Mouse (Mus musculus): ENCODE data around the gene Srbd1. TPM values are rescaled to one million over a fixed set of nuclear protein-coding genes. Genes with fewer than 3 reads are reported as not detected.

The Srbd1 gene
- polyA plus RNA-seq, 1 experiment = 6.1 TPM

GRCm38 (mm10) chr17:85985131-85985530, 159.8 kb downstream of the Srbd1 start:
- Histone ChIP-seq H3ac (ENCODE audit: control insufficient read depth, insufficient read length) (no peak overlapping the region), H3K36me3 (ENCODE audit: control insufficient read depth, insufficient read depth) (peaks cover 3% of the 10 kb centered on the region), H3K79me2 (ENCODE audit: control insufficient read depth, insufficient read depth) (no peaks in the 10 kb centered on the region), H3K4me2 (ENCODE audit: low read depth) (no peak overlapping the region), H3K4me3 (no peak overlapping the region), H3K27me3 (ENCODE audit: control insufficient read depth, insufficient read depth, insufficient read length) (no peaks in the 10 kb centered on the region)
- TF ChIP-seq MYOG (IDR thresholded peaks at IDR 0.05; ENCODE audit: control insufficient read depth in 1 of 3, insufficient read depth in 1 of 3, insufficient read length in 2 of 3, low read depth in 2 of 3) (no peak), TCF3 (IDR thresholded peaks at IDR 0.05; ENCODE audit: insufficient read length, low read depth) (no peak), E2F4 (IDR thresholded peaks at IDR 0.05; ENCODE audit: insufficient read depth) (no peak), USF1 (IDR thresholded peaks at IDR 0.05; ENCODE audit: low read depth) (no peak), MYOD1 (IDR thresholded peaks at IDR 0.05; ENCODE audit: control insufficient read depth in 1 of 3, insufficient read length in 2 of 3, low read depth in 2 of 3) (no peak), TCF12 (IDR thresholded peaks at IDR 0.05; ENCODE audit: insufficient read depth, poor library complexity, severe bottlenecking) (no peak), SRF (IDR thresholded peaks at IDR 0.05; ENCODE audit: control insufficient read depth, insufficient read length, low read depth) (no peak), REST (IDR thresholded peaks at IDR 0.05; ENCODE audit: insufficient read depth, insufficient read length) (no peak), CEBPB (IDR thresholded peaks at IDR 0.05; ENCODE audit: insufficient read depth, poor library complexity, severe bottlenecking) (no peak)

GRCm38 (mm10) chr17:85982271-85982670, 162.7 kb downstream of the Srbd1 start:
- Histone ChIP-seq H3K4me2 (ENCODE audit: low read depth) (no peak overlapping the region), H3K27me3 (ENCODE audit: control insufficient read depth, insufficient read depth, insufficient read length) (no peaks in the 10 kb centered on the region), H3K79me2 (ENCODE audit: control insufficient read depth, insufficient read depth) (no peaks in the 10 kb centered on the region), H3K36me3 (ENCODE audit: control insufficient read depth, insufficient read depth) (no peaks in the 10 kb centered on the region), H3ac (ENCODE audit: control insufficient read depth, insufficient read length) (no peak overlapping the region), H3K4me3 (no peak overlapping the region)
- TF ChIP-seq CEBPB (IDR thresholded peaks at IDR 0.05; ENCODE audit: insufficient read depth, poor library complexity, severe bottlenecking) = no peak
- TF ChIP-seq TCF12 (IDR thresholded peaks at IDR 0.05; ENCODE audit: insufficient read depth, poor library complexity, severe bottlenecking) = no peak
- no peak for TF ChIP-seq REST (IDR thresholded peaks at IDR 0.05; ENCODE audit: insufficient read depth, insufficient read length)
- no peak for TF ChIP-seq POLR2AphosphoS2 (IDR thresholded peaks at IDR 0.05; ENCODE audit: insufficient read length, low read depth)
- no peak for TF ChIP-seq MYOG (IDR thresholded peaks at IDR 0.05; ENCODE audit: control insufficient read depth in 1 of 3, insufficient read depth in 1 of 3, insufficient read length in 2 of 3, low read depth in 2 of 3)
- TF ChIP-seq MYOD1 (IDR thresholded peaks at IDR 0.05; ENCODE audit: control insufficient read depth in 1 of 3, insufficient read length in 2 of 3, low read depth in 2 of 3) = no peak
- no peak for TF ChIP-seq SRF (IDR thresholded peaks at IDR 0.05; ENCODE audit: control insufficient read depth, insufficient read length, low read depth)
- no peak for TF ChIP-seq MAX (IDR thresholded peaks at IDR 0.05; ENCODE audit: low read depth)
- TF ChIP-seq USF1 (IDR thresholded peaks at IDR 0.05; ENCODE audit: low read depth) = no peak
- TF ChIP-seq TCF3 (IDR thresholded peaks at IDR 0.05; ENCODE audit: insufficient read length, low read depth) = no peak
- no peak for TF ChIP-seq POLR2A (IDR thresholded peaks at IDR 0.05; ENCODE audit: insufficient read length, low read depth)
- TF ChIP-seq E2F4 (IDR thresholded peaks at IDR 0.05; ENCODE audit: insufficient read depth) = no peak

- no peak overlapping the region for H3K4me2 ChIP-seq (ENCODE audit: low read depth)
- no peaks in the 10 kb centered on the region for H3K27me3 ChIP-seq (ENCODE audit: control insufficient read depth, insufficient read depth, insufficient read length)
- H3K36me3 ChIP-seq (ENCODE audit: control insufficient read depth, insufficient read depth) = no peaks in the 10 kb centered on the region
- H3K79me2 ChIP-seq (ENCODE audit: control insufficient read depth, insufficient read depth) = no peaks in the 10 kb centered on the region
- H3K4me3 ChIP-seq = no peak overlapping the region
- no peak for TF ChIP-seq TCF3 (IDR thresholded peaks at IDR 0.05; ENCODE audit: insufficient read length, low read depth)
- no peak for TF ChIP-seq POLR2A (IDR thresholded peaks at IDR 0.05; ENCODE audit: insufficient read length, low read depth)
- no peak for TF ChIP-seq POLR2AphosphoS2 (IDR thresholded peaks at IDR 0.05; ENCODE audit: insufficient read length, low read depth)
- TF ChIP-seq MYOG (IDR thresholded peaks at IDR 0.05; ENCODE audit: control insufficient read depth in 1 of 3, insufficient read depth in 1 of 3, insufficient read length in 2 of 3, low read depth in 2 of 3) = no peak
- TF ChIP-seq TCF12 (IDR thresholded peaks at IDR 0.05; ENCODE audit: insufficient read depth, poor library complexity, severe bottlenecking) = no peak
- no peak for TF ChIP-seq REST (IDR thresholded peaks at IDR 0.05; ENCODE audit: insufficient read depth, insufficient read length)
- TF ChIP-seq SRF (IDR thresholded peaks at IDR 0.05; ENCODE audit: control insufficient read depth, insufficient read length, low read depth) = no peak
- no peak for TF ChIP-seq USF1 (IDR thresholded peaks at IDR 0.05; ENCODE audit: low read depth)
- no peak for TF ChIP-seq E2F4 (IDR thresholded peaks at IDR 0.05; ENCODE audit: insufficient read depth)
- no peak for TF ChIP-seq MAX (IDR thresholded peaks at IDR 0.05; ENCODE audit: low read depth)
- TF ChIP-seq CEBPB (IDR thresholded peaks at IDR 0.05; ENCODE audit: insufficient read depth, poor library complexity, severe bottlenecking) = no peak
- H3ac ChIP-seq (ENCODE audit: control insufficient read depth, insufficient read length) = no peak overlapping the region
Observed at GRCm38 (mm10) chr17:85981869-85982268, 163.1 kb downstream of the Srbd1 start.

GRCm38 (mm10) chr17:85978876-85979275, 166.1 kb downstream of the Srbd1 start:
- TF ChIP-seq USF1 (IDR thresholded peaks at IDR 0.05; ENCODE audit: low read depth) (no peak), REST (IDR thresholded peaks at IDR 0.05; ENCODE audit: insufficient read depth, insufficient read length) (no peak), POLR2AphosphoS2 (IDR thresholded peaks at IDR 0.05; ENCODE audit: insufficient read length, low read depth) (no peak), TCF3 (IDR thresholded peaks at IDR 0.05; ENCODE audit: insufficient read length, low read depth) (no peak), MAX (IDR thresholded peaks at IDR 0.05; ENCODE audit: low read depth) (no peak)
- no peak overlapping the region for H3ac ChIP-seq (ENCODE audit: control insufficient read depth, insufficient read length)
- H3K4me2 ChIP-seq (ENCODE audit: low read depth) = no peak overlapping the region
- no peaks in the 10 kb centered on the region for H3K27me3 ChIP-seq (ENCODE audit: control insufficient read depth, insufficient read depth, insufficient read length)
- H3K4me3 ChIP-seq = no peak overlapping the region
- H3K36me3 ChIP-seq (ENCODE audit: control insufficient read depth, insufficient read depth) = no peaks in the 10 kb centered on the region
- no peaks in the 10 kb centered on the region for H3K79me2 ChIP-seq (ENCODE audit: control insufficient read depth, insufficient read depth)

GRCm38 (mm10) chr17:85975077-85975476, 169.9 kb downstream of the Srbd1 start:
- H3K36me3 ChIP-seq (ENCODE audit: control insufficient read depth, insufficient read depth) = no peaks in the 10 kb centered on the region
- no peak overlapping the region for H3ac ChIP-seq (ENCODE audit: control insufficient read depth, insufficient read length)
- TF ChIP-seq E2F4 (IDR thresholded peaks at IDR 0.05; ENCODE audit: insufficient read depth) (no peak), POLR2A (IDR thresholded peaks at IDR 0.05; ENCODE audit: insufficient read length, low read depth) (no peak), MYOG (IDR thresholded peaks at IDR 0.05; ENCODE audit: control insufficient read depth in 1 of 3, insufficient read depth in 1 of 3, insufficient read length in 2 of 3, low read depth in 2 of 3) (no peak), REST (IDR thresholded peaks at IDR 0.05; ENCODE audit: insufficient read depth, insufficient read length) (no peak), CEBPB (IDR thresholded peaks at IDR 0.05; ENCODE audit: insufficient read depth, poor library complexity, severe bottlenecking) (no peak), MAX (IDR thresholded peaks at IDR 0.05; ENCODE audit: low read depth) (no peak), TCF12 (IDR thresholded peaks at IDR 0.05; ENCODE audit: insufficient read depth, poor library complexity, severe bottlenecking) (no peak), USF1 (IDR thresholded peaks at IDR 0.05; ENCODE audit: low read depth) (no peak), POLR2AphosphoS2 (IDR thresholded peaks at IDR 0.05; ENCODE audit: insufficient read length, low read depth) (no peak)
- peak overlapping the region; percentile 32 for H3K4me2 ChIP-seq (ENCODE audit: low read depth)
- no peak overlapping the region for H3K4me3 ChIP-seq
- no peaks in the 10 kb centered on the region for H3K79me2 ChIP-seq (ENCODE audit: control insufficient read depth, insufficient read depth)
- no peaks in the 10 kb centered on the region for H3K27me3 ChIP-seq (ENCODE audit: control insufficient read depth, insufficient read depth, insufficient read length)
